Mouse (Mus musculus) retina, postnatal 7 days (tissue): ENCODE data around the gene Icam5.
"Not testable (repeated sequence)": the region's sequence is repeated elsewhere in the genome, so short reads cannot be mapped to it uniquely, and the experiment has no call there.

Source experiments
- DNase-seq: peaks from one replicate; pipeline ENCODE4 v3.0.0-alpha.2; 2012; ENCODE audit warnings: low read depth, low spot score

Gene Icam5

GRCm38 (mm10) chr9:21035586-21035985 lies 3.7 kb downstream of the Icam5 start:
- DNase-seq: no peak

GRCm38 (mm10) chr9:21036161-21036560 lies 4.3 kb downstream of the Icam5 start:
- no peak for DNase-seq

GRCm38 (mm10) chr9:21036666-21037065 lies 4.8 kb downstream of the Icam5 start:
- no peak for DNase-seq

- DNase-seq: no peak
Measured at GRCm38 (mm10) chr9:21037481-21037891, 5.6 kb downstream of the Icam5 start.

- no peak for DNase-seq
Measured at GRCm38 (mm10) chr9:21039779-21040178, 7.9 kb downstream of the Icam5 start.

- no peak for DNase-seq
Measured at GRCm38 (mm10) chr9:21041308-21041707, 9.4 kb downstream of the Icam5 start.

GRCm38 (mm10) chr9:21043563-21043962 lies 11.7 kb downstream of the Icam5 start:
- DNase-seq: no peak

GRCm38 (mm10) chr9:21044785-21045184 lies 12.9 kb downstream of the Icam5 start:
- DNase-seq: not testable (repeated sequence)

GRCm38 (mm10) chr9:21045235-21045634 lies 13.4 kb downstream of the Icam5 start:
- DNase-seq: no peak

GRCm38 (mm10) chr9:21051578-21051977 lies 19.7 kb downstream of the Icam5 start:
- DNase-seq: no peak

- no peak for DNase-seq
Measured at GRCm38 (mm10) chr9:21062928-21063327, 31.1 kb downstream of the Icam5 start.

GRCm38 (mm10) chr9:21067006-21067684 lies 35.3 kb downstream of the Icam5 start, which contains the start of gene Zglp1:
Gene Zglp1, minus strand, starts transcription at chr9:21067093.
- DNase-seq: no peak

GRCm38 (mm10) chr9:21072641-21073040 lies 40.8 kb downstream of the Icam5 start:
- no peak for DNase-seq

- DNase-seq: peak; percentile 74
Measured at GRCm38 (mm10) chr9:21073044-21073840, 41.4 kb downstream of the Icam5 start, which contains the start of the genes Gm49373 and Fdx1l. Gene Gm49373, minus strand, starts transcription at chr9:21073096. Gene Fdx1l, minus strand, starts transcription at chr9:21073614.

- no peak for DNase-seq
Measured at GRCm38 (mm10) chr9:21074173-21074572, 42.3 kb downstream of the Icam5 start.

GRCm38 (mm10) chr9:21075625-21076024 lies 43.8 kb downstream of the Icam5 start:
- DNase-seq: no peak

- no peak for DNase-seq
Measured at GRCm38 (mm10) chr9:21081127-21081526, 49.3 kb downstream of the Icam5 start.

GRCm38 (mm10) chr9:21083324-21083723 lies 51.5 kb downstream of the Icam5 start:
- no peak for DNase-seq
